Mouse (Mus musculus): Measurements from ENCODE around the gene Casp1. TPM values are rescaled to one million over a fixed set of nuclear protein-coding genes. Genes with fewer than 3 reads are reported as not detected.

Gene Casp1
- 10 to 100 TPM; 36.0 to 44.0 TPM for total RNA-seq (2023)

DNA sequence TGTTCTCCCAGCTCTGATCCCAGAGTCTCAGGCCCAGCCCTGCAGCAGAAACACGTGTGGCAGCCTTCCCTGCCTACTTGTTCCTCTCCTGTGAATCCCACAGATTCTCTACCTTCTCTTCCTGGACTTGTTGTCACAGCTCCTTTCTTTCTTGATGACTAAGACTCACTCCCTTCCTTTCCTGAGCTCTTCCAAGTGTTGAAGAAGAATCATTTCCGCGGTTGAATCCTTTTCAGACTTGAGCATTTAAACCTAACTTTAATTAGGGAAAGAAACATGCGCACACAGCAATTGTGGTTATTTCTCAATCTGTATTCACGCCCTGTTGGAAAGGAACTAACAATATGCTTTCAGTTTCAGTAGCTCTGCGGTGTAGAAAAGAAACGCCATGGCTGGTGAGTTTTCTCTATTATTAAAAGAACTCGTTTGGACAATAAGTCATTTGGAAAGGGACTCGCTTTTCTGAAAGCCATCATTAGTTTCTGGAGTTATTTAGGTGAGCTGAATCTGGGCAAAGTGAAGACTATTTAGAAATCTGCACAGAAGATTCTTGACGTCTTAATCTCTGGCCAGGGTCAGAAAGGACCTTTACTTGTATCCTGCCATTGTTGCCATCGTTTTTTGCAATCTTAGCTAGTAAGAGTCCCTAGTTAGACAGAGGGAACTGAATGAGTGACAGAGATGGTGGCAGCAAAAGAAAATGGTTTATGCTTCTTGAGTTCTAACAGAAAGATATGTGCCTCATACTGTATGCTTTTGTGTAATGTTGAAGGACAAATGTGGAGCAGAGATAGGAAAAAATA is at the start of gene Casp1:
Casp1 (plus strand) TSS at position 189 of the 803 bp plus-strand sequence.

GRCm38 (mm10) chr9:5308561-5308960 is 10.2 kb downstream of the Casp1 start, which contains the start of gene Casp4:
TSS of gene Casp4 (plus strand) at chr9:5308828.

DNA sequence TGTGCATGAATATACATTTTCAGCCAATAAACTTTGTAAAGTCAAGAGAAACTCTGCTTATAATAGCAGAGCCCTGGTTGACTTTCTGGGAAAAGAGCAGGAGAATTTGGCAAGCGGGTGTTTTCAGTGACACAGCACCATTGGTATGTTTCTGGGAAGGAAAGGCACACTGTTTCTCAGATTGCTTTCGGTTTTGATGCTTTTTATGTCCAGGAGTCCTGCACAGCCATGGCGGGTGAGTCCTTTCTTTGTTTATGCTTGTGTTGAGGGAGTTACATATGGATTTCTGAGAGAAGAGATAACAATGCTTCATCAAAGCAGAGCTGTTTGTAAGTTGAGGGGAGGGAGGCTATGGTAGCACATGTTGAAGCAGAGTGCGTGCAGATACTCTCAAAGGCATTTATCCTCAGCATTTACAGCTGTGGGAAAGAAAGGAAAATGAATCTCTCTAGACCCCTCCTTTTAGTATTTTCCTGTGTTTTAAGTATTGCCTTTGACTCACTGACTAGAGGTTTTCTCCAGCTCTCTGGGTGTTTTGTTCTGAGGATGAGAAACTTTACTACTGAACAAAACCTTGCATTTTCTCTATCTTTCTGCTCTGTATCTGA is 47.1 kb downstream of the Casp1 start, which contains the start of gene Casp12:
Casp12 (plus strand) TSS at position 140 of the 608 bp plus-strand sequence.

Other genes with a start within 250 kb of the Casp1 start
- 10 to 100 TPM; 54.5 to 57.2 TPM for gene Casp4, start 10.3 kb downstream of the Casp1 start, total RNA-seq (2023)
- under 1 TPM; 0.97 to 1.00 TPM for gene Casp12, start 46.9 kb downstream of the Casp1 start, total RNA-seq (2023)

Data from neutrophil, adult 59 days (primary cell).